18 mouse cellular contexts compared by ENCODE assay signal in the genomic region with DNA sequence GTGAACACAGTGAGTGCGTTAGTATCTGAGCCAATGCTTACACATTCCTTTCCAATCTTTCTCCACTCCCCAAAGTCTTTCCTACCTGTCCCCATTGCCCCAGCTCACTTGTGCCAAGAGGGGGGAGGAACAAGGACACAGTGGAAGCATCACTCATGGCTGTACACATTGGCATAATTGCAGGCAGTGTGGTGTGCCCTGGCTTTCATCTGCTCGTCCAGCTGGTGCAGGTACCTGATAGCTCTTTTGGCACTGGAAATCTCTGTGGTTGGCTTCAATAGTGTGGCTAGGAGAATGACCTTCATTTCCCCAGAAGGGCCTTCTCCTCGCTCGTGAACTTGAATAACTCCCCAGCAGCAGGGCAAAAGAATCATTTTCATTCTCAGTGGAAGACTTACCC.
DNase-seq lines count a peak whose midpoint lies in the region; ATAC-seq lines count a peak whose summit lies in the region.
"Had no signal": no experiment of that assay in that cellular context is flagged by ENCODE, and none has a peak within 500 bp of the region (broad histone marks: within the 10 kb centered on the region; RNA-seq: fewer than 3 reads in every experiment).

No protein-coding gene starts in this region.

- no peak for ATAC-seq in megakaryocyte, adult 5-6 weeks (ENCODE audit: poor library complexity, severe bottlenecking)
- ATAC-seq: forebrain, postnatal 0 days; intestine, embryonic 16.5 days; midbrain, embryonic 13.5 days had no signal

- H3K27me3 ChIP-seq in megakaryocyte, embryonic 14.5 days (replicated peaks) = no peaks in the 10 kb centered on the region
- H3K27me3 ChIP-seq: embryonic facial prominence, embryonic 12.5 days; hindbrain, embryonic 15.5 days; midbrain, embryonic 13.5 days; neural tube, embryonic 12.5 days had no signal

- no peaks in the 10 kb centered on the region for H3K36me3 ChIP-seq in megakaryocyte, embryonic 14.5 days (replicated peaks; ENCODE audit: low read length)
- H3K36me3 ChIP-seq: embryonic facial prominence, embryonic 12.5 days; hindbrain, embryonic 15.5 days; midbrain, embryonic 13.5 days; neural tube, embryonic 12.5 days had no signal

- H3K9me3 ChIP-seq in megakaryocyte, embryonic 14.5 days = no peaks in the 10 kb centered on the region; the same call in 1 of the 2 replicates
- H3K9me3 ChIP-seq: embryonic facial prominence, embryonic 12.5 days; hindbrain, embryonic 15.5 days; midbrain, embryonic 13.5 days; neural tube, embryonic 12.5 days had no signal

- peak overlapping the region; percentile 34 for H3K4me3 ChIP-seq in megakaryocyte, embryonic 14.5 days (replicated peaks)
- H3K4me3 ChIP-seq: embryonic facial prominence, embryonic 12.5 days; hindbrain, embryonic 15.5 days; midbrain, embryonic 13.5 days; neural tube, embryonic 12.5 days had no signal

- DNase-seq in cerebellum, adult 11-12 months = peak; percentile 12
- no peak for DNase-seq in cerebellum, adult 8-10 months
- peak; percentile 2 to 45 for DNase-seq in heart, adult 18-20 months
- DNase-seq in heart, adult 8-10 months (ENCODE audit: low spot score) = no peak
- DNase-seq in urinary bladder, adult 2 months (ENCODE audit: low spot score) = no peak
- DNase-seq: adrenal gland, adult 8-10 months; forebrain, postnatal 0 days; kidney, adult 9 months; kidney, postnatal 14 days; lung, adult 18-20 months; lung, postnatal 10 days had no signal

- H3K4me1 ChIP-seq in megakaryocyte, embryonic 14.5 days = no peaks in the 10 kb centered on the region
- H3K4me1 ChIP-seq: embryonic facial prominence, embryonic 12.5 days; hindbrain, embryonic 15.5 days; midbrain, embryonic 13.5 days; neural tube, embryonic 12.5 days had no signal

Comparison
In these comparisons a context has a peak if more than half of its experiments do, and no peak if none do; other contexts are left out.
1. DNase-seq: peak in cerebellum, adult 11-12 months (single experiment) and heart, adult 18-20 months (2 of 2); none in cerebellum, adult 8-10 months (single experiment), heart, adult 8-10 months (single experiment) and urinary bladder, adult 2 months (single experiment).